Mouse (Mus musculus) liver, postnatal 0 days (tissue): Measurements from ENCODE around the gene Rsph9. TPM values are rescaled to one million over a fixed set of nuclear protein-coding genes. Genes with fewer than 3 reads are reported as not detected.

ENCODE experiments used
- ATAC-seq: fragments of 200-750 bp; cut with Nextera tagmentation; 2 replicates; pipeline ENCODE4 v1.8.0; 2017; ENCODE audit warnings: mild to moderate bottlenecking, moderate library complexity
- DNase-seq: peaks from one replicate; pipeline ENCODE4 v3.0.0-alpha.2; 2016
- H3K27ac ChIP-seq: fragments of 300-500 bp; sonication (generic); 2 replicates; pipeline ENCODE4 v1.5.1; 2014; ENCODE audit warnings: antibody characterized with exemption, moderate library complexity, mild to moderate bottlenecking, low read depth
- H3K27me3 ChIP-seq: fragments of 300-500 bp; sonication (generic); 2 replicates; pipeline ENCODE4 v1.6.1; 2014; ENCODE audit warnings: low read length, control low read depth, mixed read lengths; ENCODE audit not compliant: insufficient read depth
- H3K36me3 ChIP-seq: fragments of 300-500 bp; sonication (generic); replicated peaks from 2 replicates; pipeline ENCODE4 v1.6.1; 2014; ENCODE audit warnings: mild to moderate bottlenecking, control low read depth, low read length, moderate library complexity, mixed read lengths; ENCODE audit not compliant: insufficient read depth
- H3K4me1 ChIP-seq: fragments of 300-500 bp; sonication (generic); 2 replicates; pipeline ENCODE4 v1.6.1; 2014; ENCODE audit warnings: antibody characterized with exemption, mild to moderate bottlenecking, control low read depth; ENCODE audit not compliant: insufficient read depth
- H3K4me2 ChIP-seq: fragments of 300-500 bp; sonication (generic); 2 replicates; pipeline ENCODE4 v1.6.1; 2014; ENCODE audit warnings: low read depth, mild to moderate bottlenecking, low read length, moderate library complexity, mixed read lengths
- H3K4me3 ChIP-seq: fragments of 300-500 bp; sonication (generic); 2 replicates; pipeline ENCODE4 v1.5.1; 2014; ENCODE audit warnings: low read depth, low read length
- H3K9ac ChIP-seq: fragments of 300-500 bp; sonication (generic); replicated peaks from 2 replicates; pipeline ENCODE4 v1.6.1; 2014; ENCODE audit warnings: mild to moderate bottlenecking, moderate library complexity
- H3K9me3 ChIP-seq: fragments of 300-500 bp; sonication (generic); 2 replicates; pipeline ENCODE4 v1.6.1; 2016; ENCODE audit warnings: mild to moderate bottlenecking, control low read depth, low read length, mixed read lengths
- CTCF ChIP-seq: sonication (generic); IDR thresholded peaks from 2 replicates; pipeline ENCODE4 v1.5.1; 2016; ENCODE audit warnings: antibody characterized with exemption, low read depth
- EP300 ChIP-seq: IDR thresholded peaks from 2 replicates; pipeline ENCODE4 v1.6.1; 2016; ENCODE audit warnings: antibody characterized with exemption, low read depth, mild to moderate bottlenecking
- WGBS: fragments of 180-500 bp; shearing (Covaris S2); extraction: QIAGEN DNeasy Blood & Tissue Kit; methylation state at CpG from one replicate; pipeline ENCODE4 v1.1.7; 2014; ENCODE audit not compliant: insufficient replicate concordance; 5-methylcytosine and 5-hydroxymethylcytosine counted together
- polyA plus RNA-seq: library from polyadenylated mRNA; unstranded; fragments of >200 nt; fragmentation: Nextera tagmentation; extraction: Ambion mirVana; gene quantifications from 2 replicates; pipeline ENCODE4 v1.2.1, GENCODE M21; 2015

Rsph9 gene
- polyA plus RNA-seq, 1 experiment from 2014 or later = 1.8 TPM

DNA sequence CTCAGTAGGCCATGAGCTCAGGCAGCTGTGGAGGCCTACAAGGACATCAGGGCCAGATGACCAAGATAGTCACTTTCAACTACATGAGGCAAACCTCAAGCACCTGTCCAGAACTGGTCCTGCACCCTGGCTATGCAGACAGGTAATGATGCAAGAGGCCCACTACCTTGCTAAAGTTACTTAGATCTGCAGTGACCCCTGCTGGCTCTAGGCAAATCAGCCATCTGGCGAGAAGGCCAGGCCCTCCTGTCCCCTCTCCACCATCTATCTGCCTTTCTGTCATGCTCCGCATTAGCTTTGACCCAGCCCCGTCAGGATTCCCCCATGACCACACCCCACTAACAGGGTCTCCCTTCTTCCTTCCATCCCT, 68.9 kb downstream of the Rsph9 start:
- Histone ChIP-seq H3K9me3 (peaks cover 2% of the 10 kb centered on the region; the same call in 1 of the 2 replicates), H3K4me2 (no peak overlapping the region), H3K27ac (no peak overlapping the region), H3K36me3 (no peaks in the 10 kb centered on the region), H3K4me1 (peaks cover 19% of the 10 kb centered on the region), H3K9ac (no peak overlapping the region), H3K4me3 (no peak overlapping the region), H3K27me3 (no peaks in the 10 kb centered on the region)
- DNase-seq (peak; percentile 69), ATAC-seq (peak; percentile 66)
- TF ChIP-seq EP300 = no peak
- peak; percentile 76 for TF ChIP-seq CTCF
- 28% methylated on average over 3 of the region's 3 CpGs for WGBS

DNA sequence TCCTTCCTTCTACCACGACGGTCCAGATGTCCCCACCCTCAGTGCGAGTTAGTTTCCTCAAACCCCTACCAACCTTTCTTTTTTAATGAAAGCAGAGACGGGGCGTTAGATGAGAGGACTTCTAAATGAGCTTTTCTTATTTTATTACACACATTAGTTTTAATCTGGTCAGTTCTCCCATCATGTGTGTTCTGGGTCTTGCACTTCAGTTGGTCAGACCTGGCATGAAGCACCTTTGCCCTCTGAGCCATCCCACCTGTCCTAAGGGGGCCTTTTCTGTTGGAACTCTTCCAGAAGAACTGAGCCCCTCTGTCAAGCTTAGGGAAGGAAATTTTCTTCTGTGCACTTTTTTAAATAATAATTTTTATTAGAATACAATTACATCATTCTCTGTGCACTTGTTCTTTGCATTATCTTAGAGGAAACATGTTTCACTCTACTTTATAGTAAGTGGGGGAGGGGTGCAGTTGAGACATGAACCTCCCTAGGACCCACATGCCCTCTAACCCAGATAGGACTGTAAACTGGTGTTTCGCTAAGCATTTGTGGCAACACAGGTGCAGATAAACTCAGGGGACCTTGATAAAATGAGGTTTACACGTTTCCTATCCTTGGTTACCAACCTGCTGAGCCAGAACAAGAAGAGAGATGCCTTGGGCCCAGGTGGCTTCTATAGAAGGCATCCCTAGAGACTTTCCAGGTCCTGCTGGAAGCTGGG, 69.5 kb downstream of the Rsph9 start:
- H3K4me1 ChIP-seq = peaks cover 19% of the 10 kb centered on the region
- peak overlapping the region; percentile 24 for H3K4me3 ChIP-seq
- 0 out of 2 replicates have a peak overlapping the region, but pooled peaks have one; percentile 6 for H3K27ac ChIP-seq
- DNase-seq (no peak), ATAC-seq (peak; percentile 32)
- H3K36me3 ChIP-seq = no peaks in the 10 kb centered on the region
- peaks cover 2% of the 10 kb centered on the region; the same call in 1 of the 2 replicates for H3K9me3 ChIP-seq
- TF ChIP-seq EP300 (no peak; the same call in 1 of the 2 replicates), CTCF (no peak)
- 0 out of 2 replicates have a peak overlapping the region, but pooled peaks have one; percentile 26 for H3K9ac ChIP-seq
- peak overlapping the region; percentile 74 for H3K4me2 ChIP-seq
- 20% methylated on average over 7 of the region's 7 CpGs for WGBS
- H3K27me3 ChIP-seq = no peaks in the 10 kb centered on the region

DNA sequence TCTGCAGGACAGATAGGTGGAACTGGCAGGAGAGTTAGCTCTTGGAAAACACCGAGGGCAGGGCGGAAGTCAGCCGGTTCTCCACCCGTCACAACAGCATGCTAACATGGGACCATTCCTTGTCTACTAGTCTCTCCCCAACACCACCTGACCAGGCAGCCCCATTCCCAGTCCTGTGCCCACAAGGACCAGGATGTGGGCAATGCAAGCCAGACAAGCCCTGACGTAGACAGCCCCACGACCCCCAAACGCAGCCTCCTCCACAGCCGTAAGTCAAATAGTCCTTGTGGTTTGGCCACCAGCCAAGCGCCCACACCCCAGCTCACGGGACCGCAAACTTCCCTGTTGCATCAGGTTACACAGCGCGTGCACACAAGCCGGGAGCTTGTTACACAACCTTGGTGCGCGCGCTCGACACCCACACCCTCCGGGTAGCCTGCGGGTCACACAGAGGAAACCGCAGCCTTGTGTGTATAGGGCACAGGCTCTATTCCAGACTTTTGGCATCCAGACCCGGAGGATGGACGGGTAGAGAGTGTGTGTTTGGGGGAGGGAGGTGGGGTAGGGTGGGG, 70.2 kb downstream of the Rsph9 start:
- ATAC-seq (peak; percentile 87), DNase-seq (peak; percentile 90)
- no peaks in the 10 kb centered on the region for H3K9me3 ChIP-seq
- H3K36me3 ChIP-seq = no peaks in the 10 kb centered on the region
- peak overlapping the region; percentile 74 for H3K4me2 ChIP-seq
- peak overlapping the region; percentile 26; the same call in 1 of the 2 replicates for H3K9ac ChIP-seq
- 0 out of 2 replicates have a peak overlapping the region, but pooled peaks have one; percentile 6 for H3K27ac ChIP-seq
- H3K27me3 ChIP-seq = no peaks in the 10 kb centered on the region
- H3K4me1 ChIP-seq = peaks cover 19% of the 10 kb centered on the region
- H3K4me3 ChIP-seq = peak overlapping the region; percentile 24
- TF ChIP-seq EP300 = peak; percentile 59; the same call in 1 of the 2 replicates
- TF ChIP-seq CTCF = no peak
- 6% methylated on average over 23 of the region's 23 CpGs for whole genome bisulfite sequencing

Other genes starting within 250 kb of the Rsph9 start
- gene Vegfa, start 111.8 kb downstream of the Rsph9 start, polyA plus RNA-seq = 2.8 and 3.1 TPM in 2 replicates
- 52.0 and 55.6 TPM in 2 replicates for gene Mrps18a, start 33.2 kb downstream of the Rsph9 start, polyA plus RNA-seq
- gene Mad2l1bp, start 9.3 kb upstream of the Rsph9 start, polyA plus RNA-seq = 25.0 and 25.3 TPM in 2 replicates
- gene Gtpbp2, start 16.8 kb upstream of the Rsph9 start, polyA plus RNA-seq = 23.4 and 27.5 TPM in 2 replicates
- gene Polh, start 58.4 kb upstream of the Rsph9 start, polyA plus RNA-seq = 6.9 and 8.9 TPM in 2 replicates
- gene Xpo5, start 58.6 kb upstream of the Rsph9 start, polyA plus RNA-seq = 7.4 and 8.7 TPM in 2 replicates
- 23.9 and 24.8 TPM in 2 replicates for gene Polr1c, start 103.8 kb upstream of the Rsph9 start, polyA plus RNA-seq
- gene Yipf3, start 103.9 kb upstream of the Rsph9 start, polyA plus RNA-seq = 62.6 and 68.7 TPM in 2 replicates
- gene Lrrc73, start 109.3 kb upstream of the Rsph9 start, polyA plus RNA-seq = 0.12 TPM in 1 of 2 replicates, not detected in the other
- gene Tjap1, start 138.8 kb upstream of the Rsph9 start, polyA plus RNA-seq = 5.6 and 6.2 TPM in 2 replicates
- gene Dlk2, start 153.2 kb upstream of the Rsph9 start, polyA plus RNA-seq = not detected in 2 replicates
- 1.5 TPM in 2 replicates for gene Abcc10, start 184.1 kb upstream of the Rsph9 start, polyA plus RNA-seq
- 1.6 and 2.2 TPM in 2 replicates for gene Zfp318, start 239.5 kb upstream of the Rsph9 start, polyA plus RNA-seq